Mouse (Mus musculus): ENCODE measurements at regions not wholly inside any gene's neighbourhood (a gene's known extent, or its start where the extent isn't known, plus 50 kb on each side); places are given as distances from the start of the nearest gene placed in this dataset.
A peak's percentile ranks its signal among the peaks of the same experiment; 100 is the strongest.

- DNase-seq: no peak
Measured at GRCm38 (mm10) chr9:51379589-51379988, 50.9 kb upstream of the 1810046K07Rik start.

- no peak for DNase-seq
Measured at GRCm38 (mm10) chr9:51393921-51394320, 65.2 kb upstream of the 1810046K07Rik start.

- DNase-seq: peak; percentile 52
Measured at GRCm38 (mm10) chr9:51394372-51394771, 65.7 kb upstream of the 1810046K07Rik start.

DNA sequence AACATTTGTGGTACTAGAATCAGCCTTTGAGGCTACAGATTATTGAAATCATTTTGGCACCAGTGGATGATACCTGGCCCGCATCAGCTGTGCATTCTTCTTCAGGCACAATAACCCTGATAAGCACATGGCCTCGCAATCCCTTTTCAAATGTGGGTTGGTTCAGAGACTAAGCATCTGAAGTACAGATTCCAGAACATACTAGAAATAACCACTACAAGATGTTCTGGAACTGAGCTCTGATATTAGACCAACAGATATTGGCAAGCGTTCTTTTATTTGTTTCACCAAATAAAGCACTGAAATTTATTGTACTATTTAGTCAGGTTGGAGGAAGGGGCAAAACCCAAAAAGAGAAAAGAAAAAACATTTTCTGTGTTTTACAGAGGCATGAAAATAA is 68.1 kb upstream of the 1810046K07Rik start:
- DNase-seq: no peak

GRCm38 (mm10) chr9:51397589-51398220 is 69.0 kb upstream of the 1810046K07Rik start:
- no peak for DNase-seq

- no peak for DNase-seq
Measured at GRCm38 (mm10) chr9:51398886-51399285, 70.2 kb upstream of the 1810046K07Rik start.

- no peak for DNase-seq
Measured at GRCm38 (mm10) chr9:51399356-51399755, 70.6 kb upstream of the 1810046K07Rik start.

- DNase-seq: no peak
Measured at GRCm38 (mm10) chr9:51401779-51402178, 73.1 kb upstream of the 1810046K07Rik start.

DNA sequence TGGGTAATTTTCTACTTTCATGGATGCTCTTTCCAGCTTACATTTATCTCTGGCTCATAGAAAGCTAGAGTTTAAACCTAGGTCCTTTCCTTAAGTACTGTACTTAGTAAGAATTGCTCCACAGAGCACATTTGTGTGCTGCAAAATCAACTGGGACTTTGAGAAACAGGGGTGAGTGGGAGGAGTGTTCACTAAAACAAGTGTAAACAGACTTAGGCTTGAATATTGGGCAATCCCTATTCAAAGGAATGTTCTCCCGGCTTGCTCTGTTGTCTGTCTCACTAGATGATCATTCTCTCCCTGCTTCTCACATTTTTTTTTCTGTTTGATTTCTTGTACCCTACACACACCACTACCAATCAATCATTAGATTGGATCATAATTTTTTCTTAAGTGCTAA is 79.3 kb upstream of the 1810046K07Rik start:
- DNase-seq: no peak

DNA sequence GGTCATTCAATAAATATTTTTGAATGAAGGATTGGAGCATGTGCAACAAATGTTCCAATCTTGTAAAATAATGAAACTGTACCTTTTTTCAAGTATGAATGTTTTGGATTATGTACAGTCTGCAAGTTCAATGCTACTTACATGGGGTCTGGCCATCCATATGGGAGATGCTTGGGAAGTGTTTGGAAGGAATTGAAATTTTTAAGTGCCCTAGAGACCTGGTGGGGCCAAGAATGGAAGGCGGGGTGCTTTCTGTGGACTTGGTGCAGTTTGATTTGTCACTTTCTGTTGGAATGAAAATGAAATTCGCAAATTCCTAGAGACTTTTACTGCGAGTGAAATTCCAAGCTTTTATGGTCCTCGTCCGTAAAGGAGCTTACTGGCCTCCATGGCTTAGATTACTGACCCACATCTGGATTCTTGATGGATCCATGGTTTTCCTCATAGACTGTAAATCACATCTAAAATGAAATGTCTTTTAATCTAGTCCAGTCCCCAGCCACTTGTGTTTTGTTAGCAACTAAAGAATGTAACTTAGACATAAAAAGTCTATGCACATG is 90.3 kb upstream of the 1810046K07Rik start:
- DNase-seq: no peak

DNA sequence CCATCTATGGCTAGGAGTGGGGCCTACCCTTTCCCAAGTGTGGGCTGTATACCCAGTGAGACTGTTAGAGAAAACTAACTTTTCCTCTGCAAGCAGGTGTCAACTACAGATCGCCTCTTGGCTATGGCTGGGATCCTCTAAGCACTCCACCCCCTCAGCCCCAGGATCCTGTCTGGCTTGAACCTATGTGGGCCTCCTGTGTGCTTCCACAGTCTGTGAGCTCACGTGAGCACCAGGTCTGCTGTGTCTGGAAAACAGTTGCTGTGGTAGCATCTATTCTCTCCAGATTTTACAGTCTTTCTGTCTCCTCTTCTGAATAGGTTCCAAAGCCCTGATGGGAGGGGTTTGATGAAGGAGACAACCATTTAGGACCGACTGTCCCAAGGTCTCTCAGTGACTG is 93.8 kb upstream of the 1810046K07Rik start:
- DNase-seq: peak; percentile 10

- peak; percentile 48 for DNase-seq
Measured at GRCm38 (mm10) chr9:51423341-51423740, 94.6 kb upstream of the 1810046K07Rik start.

- no peak for DNase-seq
Measured at GRCm38 (mm10) chr9:51430426-51430825, 101.7 kb upstream of the 1810046K07Rik start.

GRCm38 (mm10) chr9:51437130-51437529 is 108.4 kb upstream of the 1810046K07Rik start:
- no peak for DNase-seq

GRCm38 (mm10) chr9:51441773-51442381 is 113.2 kb upstream of the 1810046K07Rik start:
- DNase-seq: peak; percentile 66

DNA sequence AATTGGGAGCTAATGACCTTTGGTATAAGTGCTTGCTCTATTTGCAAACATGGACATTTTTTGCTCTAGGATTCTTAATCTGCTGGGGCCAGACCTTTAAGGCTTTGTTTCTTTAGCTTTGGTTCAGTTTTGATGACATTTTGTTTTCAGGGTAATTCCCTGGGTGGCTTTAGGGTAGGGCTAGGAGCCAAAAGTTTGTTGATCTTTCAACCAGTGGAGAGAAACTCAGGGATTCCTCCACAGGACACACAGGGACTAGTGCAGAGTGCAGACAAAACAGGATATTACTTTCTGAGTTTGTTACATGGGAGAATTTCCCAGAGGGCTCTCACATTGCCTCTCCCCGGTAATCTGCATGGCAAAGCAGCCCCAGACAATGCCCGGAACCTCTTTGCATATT is 127.0 kb upstream of the 1810046K07Rik start:
- no peak for DNase-seq

GRCm38 (mm10) chr9:51462463-51463024 is 133.8 kb upstream of the 1810046K07Rik start:
- DNase-seq: no peak

- DNase-seq: no peak
Measured at GRCm38 (mm10) chr9:51470031-51470430, 141.3 kb upstream of the 1810046K07Rik start.

GRCm38 (mm10) chr9:51476511-51477056 is 147.9 kb upstream of the 1810046K07Rik start:
- DNase-seq: no peak

GRCm38 (mm10) chr9:51487840-51488239 is 159.1 kb upstream of the 1810046K07Rik start:
- no peak for DNase-seq

DNA sequence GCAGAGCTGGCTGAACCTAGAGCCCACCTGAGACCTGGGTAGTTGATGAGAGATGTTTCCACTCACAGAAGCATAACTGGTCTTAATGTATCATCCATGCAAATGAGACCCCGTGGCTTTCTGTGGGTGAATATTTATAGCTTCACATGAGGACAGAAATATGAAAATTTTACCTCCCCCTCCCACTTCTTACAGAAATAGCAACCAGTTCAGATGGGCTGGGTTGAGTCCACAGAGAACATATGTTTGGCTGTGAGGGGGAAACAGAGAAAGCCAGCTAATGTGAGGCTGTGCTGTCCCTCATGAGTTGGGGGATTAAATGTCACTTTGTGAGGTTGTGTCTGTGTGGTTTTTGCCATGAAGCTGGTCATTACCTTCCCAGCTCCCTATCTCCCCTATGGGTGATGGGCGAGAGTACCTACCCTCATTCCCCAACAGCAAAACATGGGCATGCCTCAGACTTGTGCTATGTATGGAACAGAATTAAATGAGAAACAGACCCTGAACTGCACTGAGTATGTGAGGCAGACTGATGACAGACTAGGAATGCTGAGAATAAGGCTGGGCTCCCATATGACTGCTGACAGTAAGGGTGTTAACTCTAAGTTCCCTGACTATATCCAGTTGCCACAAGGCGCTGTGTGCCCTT is 178.7 kb upstream of the 1810046K07Rik start:
- no peak for DNase-seq

GRCm38 (mm10) chr9:51517643-51518042 is 188.9 kb upstream of the 1810046K07Rik start:
- DNase-seq: peak; percentile 38

GRCm38 (mm10) chr9:51518376-51518775 is 189.7 kb upstream of the 1810046K07Rik start:
- no peak for DNase-seq

All from right cerebral cortex, postnatal 25 days (tissue).